Mouse (Mus musculus) adrenal gland, adult 2 months (tissue): ENCODE measurements around the gene Mxra7. TPM values are rescaled to one million over a fixed set of nuclear protein-coding genes. Genes with fewer than 3 reads are reported as not detected.
A peak's percentile ranks its signal among the peaks of the same experiment; 100 is the strongest.

Experiments
- DNase-seq: peaks from one replicate; pipeline ENCODE4 v3.0.0; 2021
- polyA plus RNA-seq: library from polyadenylated mRNA; depleted of rRNA; stranded (reverse); fragments of >200 nt; gene quantifications from 2 replicates; pipeline ENCODE4 v1.2.3, GENCODE M21; 2012; rRNA removed
- total RNA-seq, 2 experiments: library from RNA; stranded (reverse); gene quantifications; 2 replicates each; pipeline ENCODE4 v1.2.3; 2021

Mxra7 gene
- total and polyA plus RNA-seq, 3 experiments = 37.2 to 282 (median 78.7) TPM

DNA sequence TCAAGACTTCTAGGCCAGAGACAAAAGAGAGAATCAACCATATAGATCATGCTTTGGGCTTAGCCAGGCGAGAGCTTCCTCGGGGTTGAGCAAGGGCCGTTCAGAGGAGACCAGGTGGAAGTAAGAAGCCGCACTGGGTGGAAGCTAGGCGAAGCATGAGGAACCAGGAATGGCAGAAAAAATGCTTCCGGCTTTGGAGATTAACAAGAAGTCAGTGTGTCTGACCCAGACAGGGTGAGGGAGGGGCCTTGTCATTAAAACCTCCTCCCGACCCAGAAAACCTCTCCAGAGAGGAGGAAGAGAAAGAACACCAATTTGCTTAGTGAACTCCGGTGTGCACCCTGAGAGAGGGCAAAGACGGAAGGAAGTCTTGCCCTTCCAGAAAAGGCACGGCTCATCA is 43.6 kb downstream of the Mxra7 start:
- DNase-seq = no peak

DNA sequence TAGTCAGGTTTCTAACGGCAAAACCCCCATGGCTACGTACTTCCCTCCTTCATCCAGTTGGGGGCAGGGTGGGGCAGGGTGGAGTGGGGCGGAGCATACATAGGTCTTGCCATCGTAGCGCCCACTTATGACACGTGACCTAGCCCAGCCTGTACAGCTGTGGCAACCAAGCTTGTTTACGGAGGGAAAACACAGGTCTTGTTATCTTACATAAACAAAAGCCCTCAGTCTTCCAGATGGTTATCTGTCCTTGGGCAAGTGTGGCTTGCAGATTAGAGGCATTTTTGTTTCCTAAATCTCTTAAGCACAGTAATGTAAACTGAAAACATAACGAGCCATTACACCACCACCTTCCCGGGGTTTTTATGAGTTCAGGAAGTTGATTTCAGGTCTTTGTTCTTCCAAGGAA is 45.1 kb downstream of the Mxra7 start:
- DNase-seq = no peak

DNA sequence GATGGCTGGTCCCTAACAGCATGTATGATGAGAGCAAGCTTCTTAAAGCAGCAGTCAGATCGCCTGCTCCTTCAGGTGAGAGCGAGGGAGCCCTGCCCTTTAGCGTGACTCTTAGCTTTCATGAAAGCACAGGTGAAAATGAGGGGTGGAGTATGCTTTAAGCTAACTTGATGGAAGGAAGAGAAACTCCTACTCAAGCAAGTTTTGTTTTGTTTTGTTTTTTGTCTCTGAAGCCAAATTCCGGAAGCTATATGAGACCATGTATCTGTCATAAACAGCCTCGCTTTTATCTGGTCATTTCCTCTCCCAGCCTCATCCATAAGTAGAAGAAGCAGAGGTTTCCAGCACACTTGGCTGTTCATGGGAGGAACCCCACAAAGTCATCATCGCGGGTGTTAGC is 52.4 kb downstream of the Mxra7 start, which contains the start of gene St6galnac1:
Gene St6galnac1, minus strand, starts transcription at position 101 of the 400 bp plus-strand sequence.
- DNase-seq = no peak

DNA sequence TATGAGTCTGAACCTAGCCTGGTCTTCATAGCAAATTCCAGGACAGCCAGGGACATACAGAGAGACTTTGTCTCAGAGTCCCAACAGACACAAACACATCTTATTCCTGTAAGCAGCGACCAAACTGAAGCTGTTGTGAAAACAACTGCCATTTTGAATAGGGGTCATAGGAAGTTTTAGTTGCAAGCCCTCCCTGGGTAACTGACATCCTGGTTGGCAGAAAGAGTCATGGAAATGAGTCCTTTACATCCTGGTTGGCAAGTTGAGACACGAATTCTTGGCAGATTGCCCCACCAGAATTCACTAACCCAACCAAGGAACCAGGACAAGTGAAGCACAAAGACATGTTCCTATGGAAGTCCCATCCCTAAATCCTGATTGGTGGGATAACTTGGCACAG is 54.6 kb downstream of the Mxra7 start:
- DNase-seq = no peak

DNA sequence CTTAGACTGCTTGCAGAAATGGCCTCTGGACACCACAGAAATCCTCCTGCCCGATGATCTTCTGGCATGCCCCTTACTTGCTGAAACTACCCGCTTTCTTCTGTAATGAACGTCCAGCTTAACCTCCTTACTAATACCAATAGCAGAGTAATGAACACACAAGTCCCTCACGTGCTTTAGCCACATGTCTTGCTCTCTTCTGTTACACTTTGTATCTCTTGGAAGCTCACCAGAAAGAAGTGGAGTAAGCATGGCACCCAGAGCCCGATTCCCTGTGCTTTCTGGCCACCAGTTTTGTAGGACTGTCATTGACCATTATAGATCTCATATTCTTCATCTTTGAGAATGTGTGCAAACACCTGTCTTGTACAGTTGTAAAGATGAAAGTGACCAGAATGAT is 58.0 kb downstream of the Mxra7 start:
- no peak for DNase-seq

DNA sequence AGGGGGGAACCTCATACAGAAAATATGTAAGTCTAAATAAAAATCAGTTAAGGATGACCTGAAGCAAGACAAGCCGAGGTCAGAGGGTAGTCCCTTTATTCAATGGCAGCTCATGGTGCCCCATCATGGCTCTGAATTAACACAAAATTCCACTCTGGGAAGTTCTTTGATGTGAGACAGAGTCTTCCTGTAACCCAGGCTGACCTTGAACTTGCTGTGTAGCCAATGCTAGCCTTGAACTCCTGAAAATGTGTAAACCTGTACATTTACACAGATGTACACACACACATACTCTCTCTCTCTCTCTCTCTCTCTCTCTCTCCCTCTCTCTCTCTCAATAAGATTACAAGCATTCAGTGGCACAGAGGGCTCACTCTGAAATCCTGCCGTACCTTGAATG is 62.9 kb downstream of the Mxra7 start:
- DNase-seq = no peak

DNA sequence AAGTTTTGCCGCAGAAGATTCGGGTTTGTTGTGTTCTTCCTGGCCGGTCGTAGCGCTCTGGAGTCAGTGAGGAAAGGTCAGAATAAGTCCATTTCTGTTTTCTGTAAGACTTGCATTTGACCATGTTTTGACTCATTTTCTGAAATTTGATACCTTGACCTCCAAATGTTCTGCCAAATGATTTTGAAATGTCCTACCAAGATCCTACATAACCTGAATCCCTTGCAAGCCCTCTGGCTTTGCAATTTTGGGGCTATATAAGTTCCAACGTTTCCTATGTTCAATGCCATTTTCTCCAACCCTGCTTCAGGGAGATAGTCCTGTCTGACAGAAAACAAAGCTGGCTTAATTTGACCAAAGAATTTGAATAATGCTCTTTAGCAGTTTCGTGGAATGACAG is 63.5 kb downstream of the Mxra7 start:
- DNase-seq = no peak

DNA sequence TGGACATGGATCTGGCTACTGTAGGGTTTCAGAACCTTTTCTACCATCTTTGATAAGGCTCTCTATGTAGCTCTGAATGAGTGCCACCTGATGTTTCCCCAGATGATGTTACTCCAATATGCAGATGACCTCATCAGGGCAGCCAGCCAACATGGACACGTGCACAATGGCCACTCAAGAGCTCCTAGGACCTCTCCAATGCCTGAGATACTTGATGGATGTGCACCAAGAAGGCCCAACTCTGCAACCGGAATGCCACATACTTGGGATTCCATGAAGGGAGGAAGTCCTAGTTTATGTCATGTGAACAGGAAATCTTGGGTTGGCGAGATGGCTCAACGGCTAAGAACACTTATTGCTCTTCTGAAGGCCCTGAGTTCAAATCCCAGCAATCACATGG is 72.7 kb downstream of the Mxra7 start:
- DNase-seq = no peak

DNA sequence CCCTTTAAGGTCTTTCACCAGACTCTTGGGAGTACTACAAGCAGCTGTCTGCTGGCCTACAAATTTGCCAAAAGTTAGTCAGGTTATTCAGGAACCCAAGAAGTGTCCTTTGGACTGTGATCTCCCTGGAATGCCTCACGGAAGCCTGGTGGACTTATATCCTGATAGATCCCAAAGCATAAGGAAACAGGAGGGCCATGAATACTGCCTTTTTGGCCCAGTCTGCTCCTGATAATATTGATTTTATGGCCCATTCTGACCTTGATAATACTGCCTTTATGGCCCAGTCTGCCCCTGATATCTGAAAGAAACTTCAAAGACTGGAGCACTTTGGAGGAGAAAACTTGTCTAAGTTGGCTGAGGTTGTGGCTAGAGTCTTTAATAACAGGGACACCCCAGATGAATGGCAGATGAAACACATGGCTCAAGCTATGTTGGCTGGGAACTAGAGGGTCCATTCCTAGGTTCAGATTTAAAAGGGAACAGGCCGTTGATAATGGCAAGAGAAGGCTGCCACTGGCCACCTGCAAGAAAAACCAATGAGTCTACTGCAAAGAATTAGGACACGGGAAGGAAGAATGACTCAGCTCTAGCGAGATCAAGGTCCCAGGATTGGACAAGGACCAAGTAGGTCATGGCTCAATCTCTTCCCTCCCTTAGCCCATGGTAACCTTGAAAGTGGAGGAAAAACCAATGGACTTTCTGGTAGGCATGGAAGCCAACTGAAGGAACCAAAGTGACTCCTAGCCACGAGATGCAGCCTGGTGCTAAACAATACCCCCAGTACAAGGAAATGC is 74.0 kb downstream of the Mxra7 start:
- DNase-seq = peak; percentile 88

Other genes with a start within 250 kb of the Mxra7 start
- gene Ube2o, start 246.6 kb downstream of the Mxra7 start, total RNA-seq = 10 to 100 TPM; 24.9 to 26.7 TPM
- gene Ube2o, start 246.6 kb downstream of the Mxra7 start, polyA plus RNA-seq = 21.8 and 24.6 TPM in 2 replicates
- gene Aanat, start 241.6 kb downstream of the Mxra7 start, total RNA-seq = not detected
- gene Aanat, start 241.6 kb downstream of the Mxra7 start, polyA plus RNA-seq = 0.40 TPM in 1 of 2 replicates, not detected in the other
- gene Rhbdf2, start 201.0 kb downstream of the Mxra7 start, total RNA-seq = 10 to 100 TPM in 1 of 2 experiments, 1 to 10 TPM in 1; 8.2 to 22.7 TPM
- gene Rhbdf2, start 201.0 kb downstream of the Mxra7 start, polyA plus RNA-seq = 41.1 and 56.8 TPM in 2 replicates
- 10 to 100 TPM; 10.2 to 14.2 TPM for gene Prcd, start 174.5 kb downstream of the Mxra7 start, total RNA-seq
- gene Prcd, start 174.5 kb downstream of the Mxra7 start, polyA plus RNA-seq = 13.0 and 14.1 TPM in 2 replicates
- 10 to 100 TPM; 24.8 to 46.8 TPM for gene Cygb, start 173.7 kb downstream of the Mxra7 start, total RNA-seq
- gene Cygb, start 173.7 kb downstream of the Mxra7 start, polyA plus RNA-seq = 54.3 and 62.4 TPM in 2 replicates
- under 1 TPM in 1 of 2 experiments, not detected in 1; 0.24 TPM for gene St6galnac1, start 52.5 kb downstream of the Mxra7 start, total RNA-seq
- 0.10 and 0.31 TPM in 2 replicates for gene St6galnac1, start 52.5 kb downstream of the Mxra7 start, polyA plus RNA-seq
- 10 to 100 TPM; 22.5 to 35.2 TPM for gene Mettl23, start 15.2 kb upstream of the Mxra7 start, total RNA-seq
- 25.9 and 26.6 TPM in 2 replicates for gene Mettl23, start 15.2 kb upstream of the Mxra7 start, polyA plus RNA-seq
- 10 to 100 TPM; 30.6 to 50.7 TPM for gene Jmjd6, start 15.4 kb upstream of the Mxra7 start, total RNA-seq
- gene Jmjd6, start 15.4 kb upstream of the Mxra7 start, polyA plus RNA-seq = 17.3 and 18.8 TPM in 2 replicates
- gene Mfsd11, start 24.4 kb upstream of the Mxra7 start, total RNA-seq = 10 to 100 TPM; 31.3 to 43.6 TPM
- gene Mfsd11, start 24.4 kb upstream of the Mxra7 start, polyA plus RNA-seq = 36.8 and 48.1 TPM in 2 replicates
- gene Srsf2, start 25.0 kb upstream of the Mxra7 start, total RNA-seq = 100 to 1,000 TPM; 223 to 256 TPM
- gene Srsf2, start 25.0 kb upstream of the Mxra7 start, polyA plus RNA-seq = 693 and 1,121 TPM in 2 replicates
- gene Mgat5b, start 90.8 kb upstream of the Mxra7 start, total RNA-seq = under 1 TPM; 0.21 to 0.92 TPM
- 1.8 and 1.9 TPM in 2 replicates for gene Mgat5b, start 90.8 kb upstream of the Mxra7 start, polyA plus RNA-seq